Mouse (Mus musculus) testis, adult 2 months (tissue): ENCODE results near the gene Snapc5.

Source experiments
- CTCF ChIP-seq: fragments of 200-500 bp; IDR thresholded peaks from 2 replicates; pipeline ENCODE4 v1.5.1; 2012; ENCODE audit warnings: low read depth, mild to moderate bottlenecking, inconsistent platforms, low read length, moderate library complexity; ENCODE audit not compliant: control insufficient read depth, insufficient read depth, insufficient replicate concordance
- POLR2A ChIP-seq: fragments of 200-500 bp; IDR thresholded peaks from 2 replicates; pipeline ENCODE4 v1.6.1; 2012; ENCODE audit warnings: low read depth, mild to moderate bottlenecking, inconsistent platforms, low read length, moderate library complexity; ENCODE audit not compliant: control insufficient read depth

DNA sequence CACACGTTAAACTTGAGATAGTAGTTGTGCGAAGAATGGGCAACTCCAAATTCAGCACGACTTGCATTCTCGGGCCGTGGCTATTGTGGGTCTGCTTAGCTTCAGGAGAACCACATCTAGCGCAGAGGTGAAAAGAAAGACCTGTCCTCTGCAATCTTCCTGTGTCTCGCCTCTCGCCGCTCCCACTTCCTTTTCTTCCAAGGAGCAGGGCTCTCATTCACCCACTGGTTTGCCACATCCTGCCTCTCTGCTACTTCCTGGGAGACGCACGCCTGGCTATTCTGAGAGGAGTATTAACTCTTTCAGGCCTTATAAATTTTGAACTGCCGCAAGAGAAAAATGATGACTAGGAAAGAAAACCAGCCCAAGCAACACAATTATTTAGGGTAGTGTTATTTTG is 48.7 kb downstream of the Snapc5 start:
- TF ChIP-seq POLR2A (no peak), CTCF (no peak)
